Mouse (Mus musculus): Measurements from ENCODE around the gene Psmf1. TPM values are rescaled to one million over a fixed set of nuclear protein-coding genes. Genes with fewer than 3 reads are reported as not detected.

The Psmf1 gene
- polyA plus RNA-seq (2014; fragmentation: Nextera tagmentation; extraction: Ambion mirVana) = 61.9 and 70.6 TPM in 2 replicates

- no peaks in the 10 kb centered on the region for H3K36me3 ChIP-seq (ENCODE audit: control insufficient read depth, insufficient read depth, low read length)
Observed at GRCm38 (mm10) chr2:151743845-151744244, at the start of gene Psmf1. TSS of gene Psmf1 (minus strand) at chr2:151744186.

DNA sequence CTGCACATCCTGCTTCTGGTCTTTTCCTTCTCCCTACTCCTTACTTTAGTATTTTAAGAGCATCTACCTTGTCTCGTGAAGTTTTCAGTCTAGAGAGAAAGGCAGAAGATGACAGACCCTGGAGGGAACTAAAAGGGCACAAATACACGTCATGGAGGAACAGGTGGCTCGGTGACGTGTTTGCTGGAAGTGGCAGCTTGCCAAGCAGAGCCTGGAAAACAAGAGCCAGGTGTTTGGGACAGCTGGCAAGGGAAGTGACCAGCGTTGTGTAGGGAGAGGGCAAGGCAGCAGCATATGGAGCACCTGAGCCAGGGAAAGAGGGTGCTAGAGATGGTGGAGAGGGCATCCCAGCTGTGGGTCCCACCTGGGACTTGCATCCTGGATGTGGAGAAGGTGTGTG is 47.2 kb upstream of the Psmf1 start:
- Histone ChIP-seq H3K4me1 (ENCODE audit: control insufficient read depth, insufficient read depth, low read length) (no peaks in the 10 kb centered on the region), H3K9ac (replicated peaks; ENCODE audit: low read depth, low read length) (no peak overlapping the region), H3K4me3 (ENCODE audit: low read depth, low read length) (no peak overlapping the region), H3K27me3 (ENCODE audit: control insufficient read depth, insufficient read depth, low read length) (no peaks in the 10 kb centered on the region), H3K9me3 (ENCODE audit: control insufficient read depth, low read length) (no peaks in the 10 kb centered on the region), H3K36me3 (ENCODE audit: control insufficient read depth, insufficient read depth, low read length) (no peaks in the 10 kb centered on the region), H3K4me2 (ENCODE audit: low read depth, low read length) (no peak overlapping the region), H3K27ac (ENCODE audit: low read depth, low read length) (no peak overlapping the region)
- ATAC-seq (ENCODE audit: low read depth) = no peak
- 60% methylated on average over 5 of the region's 5 CpGs for WGBS

More at GRCm38 (mm10) chr2:151743845-151744244, at the start of gene Psmf1:
- no peak within 1 kb of the TSS for H3K27ac ChIP-seq (ENCODE audit: low read depth, low read length)
- H3K4me1 ChIP-seq (ENCODE audit: control insufficient read depth, insufficient read depth, low read length) = peaks cover 15% of the 10 kb centered on the region
- H3K9me3 ChIP-seq (ENCODE audit: control insufficient read depth, low read length) = no peaks in the 10 kb centered on the region
- no peak for ATAC-seq (ENCODE audit: low read depth)
- H3K4me2 ChIP-seq (ENCODE audit: low read depth, low read length) = no peak within 1 kb of the TSS
- H3K27me3 ChIP-seq (ENCODE audit: control insufficient read depth, insufficient read depth, low read length) = no peaks in the 10 kb centered on the region
- no peak within 1 kb of the TSS for H3K9ac ChIP-seq (replicated peaks; ENCODE audit: low read depth, low read length)
- H3K4me3 ChIP-seq (ENCODE audit: low read depth, low read length) = no peak within 1 kb of the TSS

- Histone ChIP-seq H3K4me1 (ENCODE audit: control insufficient read depth, insufficient read depth, low read length) (no peaks in the 10 kb centered on the region), H3K9me3 (ENCODE audit: control insufficient read depth, low read length) (no peaks in the 10 kb centered on the region), H3K27ac (ENCODE audit: low read depth, low read length) (no peak overlapping the region), H3K36me3 (ENCODE audit: control insufficient read depth, insufficient read depth, low read length) (no peaks in the 10 kb centered on the region), H3K27me3 (ENCODE audit: control insufficient read depth, insufficient read depth, low read length) (no peaks in the 10 kb centered on the region), H3K4me2 (ENCODE audit: low read depth, low read length) (no peak overlapping the region), H3K9ac (replicated peaks; ENCODE audit: low read depth, low read length) (no peak overlapping the region), H3K4me3 (ENCODE audit: low read depth, low read length) (no peak overlapping the region)
- WGBS = 29% methylated on average over 7 of the region's 7 CpGs
- ATAC-seq (ENCODE audit: low read depth) = no peak
Observed at GRCm38 (mm10) chr2:151790169-151790568, 46.2 kb upstream of the Psmf1 start.

GRCm38 (mm10) chr2:151788221-151788977 is 44.4 kb upstream of the Psmf1 start:
- H3K36me3 ChIP-seq (ENCODE audit: control insufficient read depth, insufficient read depth, low read length) = no peaks in the 10 kb centered on the region
- no peak overlapping the region for H3K27ac ChIP-seq (ENCODE audit: low read depth, low read length)
- no peak for ATAC-seq (ENCODE audit: low read depth)
- H3K4me3 ChIP-seq (ENCODE audit: low read depth, low read length) = no peak overlapping the region
- 85% methylated on average over 7 of the region's 7 CpGs for WGBS
- no peak overlapping the region for H3K4me2 ChIP-seq (ENCODE audit: low read depth, low read length)
- no peak overlapping the region for H3K9ac ChIP-seq (replicated peaks; ENCODE audit: low read depth, low read length)
- no peaks in the 10 kb centered on the region for H3K27me3 ChIP-seq (ENCODE audit: control insufficient read depth, insufficient read depth, low read length)
- H3K4me1 ChIP-seq (ENCODE audit: control insufficient read depth, insufficient read depth, low read length) = no peaks in the 10 kb centered on the region
- no peaks in the 10 kb centered on the region for H3K9me3 ChIP-seq (ENCODE audit: control insufficient read depth, low read length)

DNA sequence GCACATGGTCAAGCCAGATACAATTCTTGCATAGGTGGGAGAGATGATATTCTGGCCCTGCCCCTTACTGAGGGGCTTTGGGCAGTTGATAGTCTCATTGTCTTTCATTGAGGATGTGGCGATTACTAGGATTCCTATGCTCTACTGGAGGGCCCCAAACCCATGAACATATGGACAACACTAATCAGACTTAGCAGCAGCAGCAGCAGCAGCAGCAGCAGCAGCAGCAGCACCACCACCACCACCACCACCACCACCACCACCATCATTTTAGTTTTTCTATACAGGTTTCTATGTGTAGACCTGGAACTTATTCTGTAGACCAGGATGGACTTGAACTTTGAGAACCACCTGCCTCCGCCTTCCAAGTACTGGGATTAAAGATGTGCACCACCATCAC is 39.5 kb upstream of the Psmf1 start:
- H3K27me3 ChIP-seq (ENCODE audit: control insufficient read depth, insufficient read depth, low read length) = no peaks in the 10 kb centered on the region
- H3K36me3 ChIP-seq (ENCODE audit: control insufficient read depth, insufficient read depth, low read length) = no peaks in the 10 kb centered on the region
- H3K9me3 ChIP-seq (ENCODE audit: control insufficient read depth, low read length) = no peaks in the 10 kb centered on the region
- 90% methylated on average over 2 of the region's 2 CpGs for WGBS
- no peak for ATAC-seq (ENCODE audit: low read depth)
- no peak overlapping the region for H3K9ac ChIP-seq (replicated peaks; ENCODE audit: low read depth, low read length)
- H3K4me1 ChIP-seq (ENCODE audit: control insufficient read depth, insufficient read depth, low read length) = no peaks in the 10 kb centered on the region
- no peak overlapping the region for H3K4me3 ChIP-seq (ENCODE audit: low read depth, low read length)
- H3K4me2 ChIP-seq (ENCODE audit: low read depth, low read length) = no peak overlapping the region
- H3K27ac ChIP-seq (ENCODE audit: low read depth, low read length) = no peak overlapping the region

GRCm38 (mm10) chr2:151777366-151777765 is 33.4 kb upstream of the Psmf1 start:
- ATAC-seq (ENCODE audit: low read depth) = no peak
- Histone ChIP-seq H3K4me1 (ENCODE audit: control insufficient read depth, insufficient read depth, low read length) (no peaks in the 10 kb centered on the region), H3K27ac (ENCODE audit: low read depth, low read length) (no peak overlapping the region), H3K4me3 (ENCODE audit: low read depth, low read length) (no peak overlapping the region), H3K9ac (replicated peaks; ENCODE audit: low read depth, low read length) (no peak overlapping the region), H3K27me3 (ENCODE audit: control insufficient read depth, insufficient read depth, low read length) (no peaks in the 10 kb centered on the region), H3K9me3 (ENCODE audit: control insufficient read depth, low read length) (no peaks in the 10 kb centered on the region), H3K36me3 (ENCODE audit: control insufficient read depth, insufficient read depth, low read length) (no peaks in the 10 kb centered on the region), H3K4me2 (ENCODE audit: low read depth, low read length) (no peak overlapping the region)
- 94% methylated on average over 3 of the region's 3 CpGs for whole genome bisulfite sequencing

DNA sequence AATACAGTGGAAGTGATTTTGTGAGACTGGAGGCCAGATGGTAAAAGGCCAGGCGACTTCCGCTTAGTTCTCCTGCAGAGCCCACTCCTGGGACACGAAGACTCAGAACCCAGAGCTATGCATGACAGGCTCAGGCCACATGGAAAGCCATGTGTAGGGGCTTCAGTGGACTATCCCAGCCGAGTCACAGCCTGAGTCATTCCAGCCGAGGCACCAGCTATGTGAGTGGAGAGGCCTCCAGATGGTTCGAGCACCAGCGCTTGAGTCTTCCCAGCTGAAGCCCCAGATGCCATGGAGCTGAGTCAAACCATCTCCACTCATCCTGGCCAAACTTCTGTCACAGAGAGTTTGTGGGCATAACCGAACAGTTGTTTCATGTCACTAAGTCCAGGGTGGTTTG is 29.5 kb upstream of the Psmf1 start:
- Histone ChIP-seq H3K4me3 (ENCODE audit: low read depth, low read length) (no peak overlapping the region), H3K27me3 (ENCODE audit: control insufficient read depth, insufficient read depth, low read length) (no peaks in the 10 kb centered on the region), H3K4me2 (ENCODE audit: low read depth, low read length) (no peak overlapping the region), H3K9me3 (ENCODE audit: control insufficient read depth, low read length) (no peaks in the 10 kb centered on the region), H3K4me1 (ENCODE audit: control insufficient read depth, insufficient read depth, low read length) (no peaks in the 10 kb centered on the region), H3K27ac (ENCODE audit: low read depth, low read length) (no peak overlapping the region), H3K9ac (replicated peaks; ENCODE audit: low read depth, low read length) (no peak overlapping the region), H3K36me3 (ENCODE audit: control insufficient read depth, insufficient read depth, low read length) (no peaks in the 10 kb centered on the region)
- 93% methylated on average over 8 of the region's 8 CpGs for WGBS
- ATAC-seq (ENCODE audit: low read depth) = no peak

DNA sequence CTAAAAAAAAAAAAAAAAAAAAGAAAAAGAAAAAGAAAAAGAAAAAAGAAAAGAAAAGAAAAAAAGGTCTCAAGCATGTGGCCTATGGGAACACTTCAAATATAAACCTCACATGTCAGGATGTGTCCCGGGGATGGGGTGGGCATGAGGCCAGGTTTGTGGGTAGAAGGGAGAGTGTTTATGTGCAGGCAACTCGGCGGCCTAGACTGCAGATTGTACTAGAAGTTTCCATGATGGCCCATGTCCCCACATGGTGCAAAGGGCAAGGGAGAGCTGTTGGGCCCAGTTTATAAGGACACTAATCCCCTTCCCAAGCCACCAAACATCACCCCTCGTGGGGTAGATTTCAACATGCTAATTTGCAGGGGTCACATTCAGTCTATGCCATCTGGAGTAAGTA is 28.2 kb upstream of the Psmf1 start:
- H3K27me3 ChIP-seq (ENCODE audit: control insufficient read depth, insufficient read depth, low read length) = no peaks in the 10 kb centered on the region

GRCm38 (mm10) chr2:151764557-151764956 is 20.6 kb upstream of the Psmf1 start:
- no peak overlapping the region for H3K4me2 ChIP-seq (ENCODE audit: low read depth, low read length)
- H3K27ac ChIP-seq (ENCODE audit: low read depth, low read length) = no peak overlapping the region
- H3K4me3 ChIP-seq (ENCODE audit: low read depth, low read length) = no peak overlapping the region
- no peaks in the 10 kb centered on the region for H3K4me1 ChIP-seq (ENCODE audit: control insufficient read depth, insufficient read depth, low read length)
- no peaks in the 10 kb centered on the region for H3K27me3 ChIP-seq (ENCODE audit: control insufficient read depth, insufficient read depth, low read length)
- 85% methylated on average over 2 of the region's 2 CpGs for WGBS
- H3K9me3 ChIP-seq (ENCODE audit: control insufficient read depth, low read length) = no peaks in the 10 kb centered on the region
- no peak for ATAC-seq (ENCODE audit: low read depth)
- no peaks in the 10 kb centered on the region for H3K36me3 ChIP-seq (ENCODE audit: control insufficient read depth, insufficient read depth, low read length)
- no peak overlapping the region for H3K9ac ChIP-seq (replicated peaks; ENCODE audit: low read depth, low read length)

More for the DNA sequence above, 28.2 kb upstream of the Psmf1 start:
- no peak overlapping the region for H3K4me2 ChIP-seq (ENCODE audit: low read depth, low read length)
- no peak overlapping the region for H3K27ac ChIP-seq (ENCODE audit: low read depth, low read length)
- ATAC-seq (ENCODE audit: low read depth) = no peak
- H3K4me1 ChIP-seq (ENCODE audit: control insufficient read depth, insufficient read depth, low read length) = no peaks in the 10 kb centered on the region
- H3K9ac ChIP-seq (replicated peaks; ENCODE audit: low read depth, low read length) = no peak overlapping the region
- no peak overlapping the region for H3K4me3 ChIP-seq (ENCODE audit: low read depth, low read length)
- WGBS = 83% methylated on average over 4 of the region's 4 CpGs
- H3K9me3 ChIP-seq (ENCODE audit: control insufficient read depth, low read length) = no peaks in the 10 kb centered on the region
- no peaks in the 10 kb centered on the region for H3K36me3 ChIP-seq (ENCODE audit: control insufficient read depth, insufficient read depth, low read length)
